Mouse (Mus musculus): Measurements from ENCODE around the gene Mrpl42.

DNA sequence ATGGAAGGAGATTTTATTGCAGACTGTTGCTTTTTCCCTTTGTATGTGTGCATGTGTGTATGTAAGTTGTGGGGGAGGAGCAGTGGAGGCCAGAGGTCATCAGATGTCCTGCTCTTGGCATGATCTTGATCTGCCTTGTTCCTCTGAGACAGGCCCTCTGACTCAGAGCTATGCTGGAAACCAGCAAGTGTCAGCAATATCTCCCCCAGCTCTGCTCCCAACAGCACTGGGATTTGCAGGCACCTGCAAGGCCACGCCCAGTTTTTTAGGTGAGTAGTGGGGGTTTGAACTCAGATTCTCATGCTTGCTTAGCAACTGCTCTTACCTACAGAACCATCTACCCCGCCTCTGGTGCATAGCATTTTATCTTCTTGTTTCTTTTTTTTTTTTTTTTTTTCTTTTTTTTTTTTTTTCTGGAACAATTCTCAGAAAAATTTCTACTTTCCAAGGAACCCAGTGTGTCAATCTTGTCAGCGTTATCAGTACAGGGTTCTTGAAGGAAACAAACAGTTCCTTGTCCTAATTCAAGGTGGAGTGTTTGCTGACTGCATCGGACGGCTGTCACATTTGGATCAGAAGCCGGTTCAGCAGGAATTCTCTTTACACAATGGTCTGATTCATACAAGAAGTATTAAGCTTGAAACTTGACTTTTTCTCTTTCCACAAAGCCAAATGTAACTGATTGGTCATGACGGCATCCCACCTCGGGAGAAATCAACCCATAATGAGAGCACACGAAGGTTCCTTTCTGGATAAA lies 43.5 kb downstream of the Mrpl42 start:
- TF ChIP-seq CTCF (IDR thresholded peaks at IDR 0.05; ENCODE audit: borderline replicate concordance, insufficient read depth, low read depth, low read length) (no peak), POLR2A (IDR thresholded peaks at IDR 0.05; ENCODE audit: borderline replicate concordance, insufficient read depth, low read length) (no peak)

Measured in cerebellum, adult 2 months (tissue).